Mouse (Mus musculus) testis, adult 2 months (tissue): ENCODE data around the gene Arid1a. TPM values are rescaled to one million over a fixed set of nuclear protein-coding genes. Genes with fewer than 3 reads are reported as not detected.
A peak's percentile ranks its signal among the peaks of the same experiment; 100 is the strongest.

Experiments used
- H3K27ac ChIP-seq: fragments of 200-500 bp; 2 replicates; pipeline ENCODE4 v1.5.1; 2012; ENCODE audit warnings: low read depth, low read length; ENCODE audit not compliant: control insufficient read depth, insufficient read depth
- H3K27me3 ChIP-seq: fragments of 200-500 bp; 2 replicates; pipeline ENCODE4 v1.6.1; 2012; ENCODE audit warnings: mild to moderate bottlenecking, low read length, moderate library complexity; ENCODE audit not compliant: control insufficient read depth, insufficient read depth
- H3K36me3 ChIP-seq: fragments of 200-500 bp; 2 replicates; pipeline ENCODE4 v1.6.1; 2012; ENCODE audit warnings: mild to moderate bottlenecking, low read length; ENCODE audit not compliant: control insufficient read depth, insufficient read depth
- H3K4me1 ChIP-seq: fragments of 200-500 bp; 2 replicates; pipeline ENCODE4 v1.6.1; 2012; ENCODE audit warnings: low read length; ENCODE audit not compliant: control insufficient read depth, insufficient read depth
- H3K4me3 ChIP-seq: fragments of 200-500 bp; 2 replicates; pipeline ENCODE4 v1.5.1; 2012; ENCODE audit warnings: low read depth, mild to moderate bottlenecking, low read length, moderate library complexity, mixed read lengths; ENCODE audit not compliant: control insufficient read depth
- CTCF ChIP-seq: fragments of 200-500 bp; IDR thresholded peaks from 2 replicates; pipeline ENCODE4 v1.5.1; 2012; ENCODE audit warnings: low read depth, mild to moderate bottlenecking, inconsistent platforms, low read length, moderate library complexity; ENCODE audit not compliant: control insufficient read depth, insufficient read depth, insufficient replicate concordance
- POLR2A ChIP-seq: fragments of 200-500 bp; IDR thresholded peaks from 2 replicates; pipeline ENCODE4 v1.6.1; 2012; ENCODE audit warnings: low read depth, mild to moderate bottlenecking, inconsistent platforms, low read length, moderate library complexity; ENCODE audit not compliant: control insufficient read depth
- polyA plus RNA-seq: library from polyadenylated mRNA; depleted of rRNA; stranded (reverse); fragments of >200 nt; gene quantifications from 2 replicates; pipeline ENCODE4 v1.2.3, GENCODE M21; 2012

Gene Arid1a
- polyA plus RNA-seq, 1 experiment, result 36.4 TPM

- TF ChIP-seq CTCF (no peak), POLR2A (no peak)
- no peak overlapping the region for H3K27ac ChIP-seq
- no peaks in the 10 kb centered on the region; the same call in 1 of the 2 replicates for H3K4me1 ChIP-seq
- no peak overlapping the region for H3K4me3 ChIP-seq
- peaks cover 2% of the 10 kb centered on the region for H3K36me3 ChIP-seq
- H3K27me3 ChIP-seq, result no peaks in the 10 kb centered on the region
Measured at GRCm38 (mm10) chr4:133686512-133686911, 70.1 kb downstream of the Arid1a start.

- Histone ChIP-seq H3K27me3 (no peaks in the 10 kb centered on the region), H3K36me3 (no peaks in the 10 kb centered on the region; the same call in none of the 2 replicates), H3K4me3 (no peak overlapping the region), H3K27ac (no peak overlapping the region), H3K4me1 (peaks cover 5% of the 10 kb centered on the region)
- TF ChIP-seq POLR2A (no peak), CTCF (no peak)
Measured at GRCm38 (mm10) chr4:133680206-133680786, 76.3 kb downstream of the Arid1a start.

GRCm38 (mm10) chr4:133679629-133680028 is 76.9 kb downstream of the Arid1a start:
- Histone ChIP-seq H3K4me3 (no peak overlapping the region), H3K36me3 (no peaks in the 10 kb centered on the region; the same call in none of the 2 replicates), H3K27ac (no peak overlapping the region), H3K4me1 (peaks cover 7% of the 10 kb centered on the region), H3K27me3 (no peaks in the 10 kb centered on the region)
- TF ChIP-seq CTCF (no peak), POLR2A (no peak)

GRCm38 (mm10) chr4:133677266-133677665 is 79.3 kb downstream of the Arid1a start:
- H3K27ac ChIP-seq, result no peak overlapping the region
- peaks cover 20% of the 10 kb centered on the region for H3K4me1 ChIP-seq
- no peak overlapping the region for H3K4me3 ChIP-seq
- no peaks in the 10 kb centered on the region; the same call in none of the 2 replicates for H3K36me3 ChIP-seq
- TF ChIP-seq CTCF, result no peak
- no peak for TF ChIP-seq POLR2A
- H3K27me3 ChIP-seq, result no peaks in the 10 kb centered on the region

GRCm38 (mm10) chr4:133676189-133676588 is 80.4 kb downstream of the Arid1a start:
- Histone ChIP-seq H3K4me3 (no peak overlapping the region), H3K36me3 (no peaks in the 10 kb centered on the region), H3K27ac (no peak overlapping the region), H3K4me1 (peaks cover 24% of the 10 kb centered on the region), H3K27me3 (no peaks in the 10 kb centered on the region)
- TF ChIP-seq CTCF, result no peak
- TF ChIP-seq POLR2A, result no peak

- Histone ChIP-seq H3K27me3 (no peaks in the 10 kb centered on the region), H3K27ac (no peak overlapping the region), H3K4me1 (peaks cover 24% of the 10 kb centered on the region), H3K36me3 (no peaks in the 10 kb centered on the region), H3K4me3 (no peak overlapping the region)
- TF ChIP-seq POLR2A, result no peak
- TF ChIP-seq CTCF, result no peak
Measured at GRCm38 (mm10) chr4:133675594-133676016, 81.0 kb downstream of the Arid1a start.

GRCm38 (mm10) chr4:133674331-133674695 is 82.3 kb downstream of the Arid1a start:
- no peak overlapping the region; the same call in 1 of the 2 replicates for H3K4me3 ChIP-seq
- TF ChIP-seq POLR2A (0 out of 2 replicates have a peak, but pooled peaks have one; percentile 27), CTCF (no peak)
- H3K27me3 ChIP-seq, result no peaks in the 10 kb centered on the region
- H3K36me3 ChIP-seq, result no peaks in the 10 kb centered on the region
- H3K4me1 ChIP-seq, result peaks cover 24% of the 10 kb centered on the region
- peak overlapping the region; percentile 98 for H3K27ac ChIP-seq
